Mouse (Mus musculus) bone marrow macrophage, adult 2 months (primary cell): Measurements from ENCODE around the gene Hivep3.

Source experiments
- CTCF ChIP-seq: IDR thresholded peaks from 2 replicates; pipeline ENCODE4 v1.5.1; 2012; ENCODE audit warnings: low read depth, mild to moderate bottlenecking, low read length, moderate library complexity
- POLR2A ChIP-seq: IDR thresholded peaks from 2 replicates; pipeline ENCODE4 v1.6.1; 2012; ENCODE audit warnings: mild to moderate bottlenecking, low read depth, low read length, borderline replicate concordance

DNA sequence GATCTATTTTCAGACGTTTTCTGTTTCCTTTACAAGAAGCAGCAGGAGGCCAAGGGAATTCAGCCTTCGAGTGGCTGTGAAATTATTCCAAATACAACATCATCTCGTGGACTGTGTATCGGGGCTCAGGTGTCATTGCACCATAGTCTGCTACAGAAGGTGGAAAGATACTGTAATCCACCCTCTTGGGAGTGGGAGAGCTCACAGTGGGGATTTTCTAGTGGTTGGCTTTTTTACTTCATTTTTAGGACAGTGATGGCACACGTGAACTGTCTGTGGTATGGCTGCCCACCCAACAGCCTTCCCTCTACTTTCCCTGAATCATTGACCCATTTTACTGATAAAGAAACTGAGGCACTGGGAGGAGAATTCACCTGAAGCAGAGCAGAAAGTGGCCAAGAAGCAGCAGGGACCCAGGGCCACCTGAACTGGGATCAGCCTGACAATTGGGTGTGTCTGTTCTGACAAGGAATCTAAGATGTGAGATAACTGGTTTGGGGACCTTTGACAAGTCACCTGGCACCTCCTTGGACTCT lies 233.6 kb downstream of the Hivep3 start:
- TF ChIP-seq CTCF: no peak
- TF ChIP-seq POLR2A: no peak
